Mouse (Mus musculus): Measurements from ENCODE around the gene Rbp7. TPM values are rescaled to one million over a fixed set of nuclear protein-coding genes. Genes with fewer than 3 reads are reported as not detected.

Gene Rbp7
- total RNA-seq, 2 experiments from 2014 or later, result 8.9 to 20.7 TPM

GRCm38 (mm10) chr4:149416417-149416816, 38.4 kb downstream of the Rbp7 start:
- intact Hi-C loops (cut with DNase I; ENCODE audit: low total_unique reads), result no loop called here
- DNase-seq, result no peak

- intact Hi-C loops (cut with DNase I; ENCODE audit: low total_unique reads), result no loop called here
- peak; percentile 16 for DNase-seq
Measured at GRCm38 (mm10) chr4:149415651-149416169, 39.1 kb downstream of the Rbp7 start.

DNA sequence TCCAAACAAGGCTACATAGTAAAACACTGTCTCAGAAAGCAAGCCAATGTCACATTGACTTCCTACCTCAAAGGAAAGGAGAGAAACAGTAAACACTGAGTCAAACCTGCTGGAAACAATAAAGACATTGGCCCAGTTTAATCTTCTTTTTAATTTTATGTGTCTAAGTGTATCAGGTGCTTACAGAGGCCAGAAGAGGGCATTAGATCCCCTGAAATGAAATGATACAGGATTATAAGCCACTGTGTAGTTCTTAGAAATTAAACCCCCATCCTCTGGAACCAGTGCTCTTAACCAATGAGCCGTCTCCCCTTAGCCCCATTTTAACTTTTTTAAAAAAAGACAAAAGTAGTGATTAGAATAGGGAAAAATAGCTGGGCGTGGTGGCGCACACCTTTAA, 40.5 kb downstream of the Rbp7 start:
- no peak for DNase-seq
- intact Hi-C loops (cut with DNase I; ENCODE audit: low total_unique reads), result no loop called here

DNA sequence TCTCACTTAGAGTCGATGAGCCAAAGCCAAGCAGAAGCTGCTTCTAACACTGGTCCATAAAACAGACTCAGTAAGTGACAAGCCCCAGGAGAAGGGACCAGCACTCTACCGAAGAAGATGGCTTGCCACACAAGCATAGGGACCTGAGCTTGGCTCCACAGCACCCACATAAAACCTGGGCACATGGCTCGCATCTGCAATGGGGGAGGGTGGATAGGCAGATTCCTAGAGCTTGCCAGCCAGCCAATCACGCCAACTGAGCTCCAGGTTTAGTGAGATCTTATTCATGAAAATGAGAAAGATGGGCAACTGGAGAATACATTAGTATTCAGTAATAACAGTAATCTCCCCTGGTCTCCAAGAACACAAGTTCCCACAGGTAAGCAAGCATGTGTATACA, 45.0 kb downstream of the Rbp7 start:
- intact Hi-C loops (cut with DNase I; ENCODE audit: low total_unique reads), result no loop called here
- DNase-seq, result no peak

GRCm38 (mm10) chr4:149408331-149408730, 46.4 kb downstream of the Rbp7 start:
- DNase-seq, result no peak
- intact Hi-C loops (cut with DNase I; ENCODE audit: low total_unique reads), result no loop called here

- intact Hi-C loops (cut with DNase I; ENCODE audit: low total_unique reads), result no loop called here
- DNase-seq, result no peak
Measured at GRCm38 (mm10) chr4:149407461-149407860, 47.3 kb downstream of the Rbp7 start.

DNA sequence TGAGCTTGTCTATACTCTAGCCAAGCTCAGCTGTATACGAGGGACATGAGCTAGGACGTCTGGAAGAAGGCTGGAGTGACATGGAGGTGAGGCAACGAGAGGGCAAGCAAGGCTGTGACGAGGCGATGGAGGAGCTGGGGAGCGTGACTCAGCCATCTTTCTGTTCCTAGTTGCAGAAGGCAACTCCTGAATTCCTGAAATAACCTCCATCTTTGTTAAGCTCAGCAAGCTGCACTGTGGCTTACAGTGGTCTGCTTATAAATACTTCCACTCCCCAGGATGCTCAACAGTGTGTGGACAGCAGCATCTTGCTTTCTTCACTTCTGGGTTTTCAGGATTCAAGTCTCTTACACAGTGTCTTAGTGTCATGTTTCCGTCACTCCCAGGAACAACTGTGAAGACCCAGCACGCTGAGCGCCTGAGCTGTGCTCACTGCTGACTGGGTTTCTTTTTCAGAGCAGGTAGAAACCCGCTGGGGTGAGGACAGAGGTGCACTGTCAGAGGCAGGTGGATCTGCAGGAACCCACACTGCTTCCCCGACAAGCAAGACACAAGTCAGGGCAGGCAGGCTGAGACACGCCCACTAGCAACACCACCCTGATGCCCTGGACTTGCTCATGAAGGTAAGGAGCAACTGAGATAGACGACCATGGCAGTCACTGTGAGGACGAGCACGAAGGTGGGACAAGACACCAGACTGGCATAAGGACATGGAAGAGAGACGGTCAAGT, 48.9 kb downstream of the Rbp7 start:
- DNase-seq, result no peak
- intact Hi-C loops (cut with DNase I; ENCODE audit: low total_unique reads), result no loop called here

DNA sequence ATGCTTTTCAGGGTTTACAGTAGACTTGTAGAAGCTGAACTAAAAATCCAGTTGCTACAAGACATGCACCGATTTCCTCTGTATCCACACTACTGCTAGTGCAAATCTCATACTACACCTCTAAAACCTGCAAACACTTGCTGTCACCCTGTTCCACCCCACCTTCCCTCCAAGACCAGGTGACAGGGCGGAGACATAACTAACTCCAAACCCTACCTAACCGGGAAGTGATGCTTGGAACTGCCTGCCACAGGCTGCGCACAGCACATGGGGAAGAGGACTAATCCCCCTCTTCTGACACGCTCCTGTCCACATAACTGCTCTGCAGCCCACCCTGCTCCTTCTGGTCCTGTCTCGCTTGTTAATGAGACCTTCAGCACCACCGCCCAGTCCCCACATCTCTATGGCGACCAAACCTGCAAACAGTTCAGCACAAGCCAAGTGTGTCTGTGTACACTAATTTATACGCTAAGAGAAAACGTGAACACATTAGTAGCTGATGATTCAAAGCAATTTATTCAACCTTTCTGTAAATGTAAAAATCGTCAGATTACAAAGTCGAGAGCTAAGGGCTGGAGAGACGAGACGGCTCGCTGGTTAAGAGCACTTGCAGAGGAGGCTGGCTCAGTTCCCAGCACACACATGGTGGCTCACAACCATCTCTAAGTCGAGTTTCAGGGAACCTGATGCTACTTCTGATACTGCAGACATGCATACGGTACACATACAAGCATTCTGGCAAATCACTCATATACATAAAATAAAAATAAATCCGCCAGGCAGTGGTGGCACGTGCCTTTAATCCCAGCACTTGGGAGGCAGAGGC, 49.9 kb downstream of the Rbp7 start:
- intact Hi-C loops (cut with DNase I; ENCODE audit: low total_unique reads), result no loop called here
- no peak for DNase-seq

DNA sequence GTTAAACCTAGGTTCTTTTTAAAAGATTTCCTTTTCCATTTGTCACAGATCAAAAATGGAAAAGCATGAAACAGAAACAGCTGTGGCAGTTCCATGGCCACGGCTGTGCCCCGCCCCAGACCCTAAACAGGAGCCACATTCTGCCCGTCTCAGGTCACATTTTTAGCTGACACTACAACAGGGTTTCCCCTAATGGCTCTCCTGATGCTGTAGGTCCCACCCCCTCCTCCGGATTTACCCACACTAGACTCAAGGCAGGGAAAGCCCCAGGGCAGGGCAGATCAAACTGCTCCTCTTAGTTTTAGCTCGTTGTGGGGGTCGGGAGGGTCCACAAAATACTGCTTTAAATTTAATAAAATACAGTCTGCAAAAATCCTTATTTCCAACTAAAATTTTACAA, 51.7 kb downstream of the Rbp7 start:
- intact Hi-C loops (cut with DNase I; ENCODE audit: low total_unique reads), result no loop called here
- DNase-seq, result no peak

GRCm38 (mm10) chr4:149401591-149401982, 53.2 kb downstream of the Rbp7 start:
- DNase-seq, result peak; percentile 31
- intact Hi-C loops (cut with DNase I; ENCODE audit: low total_unique reads), result no loop called here

- DNase-seq, result no peak
- intact Hi-C loops (cut with DNase I; ENCODE audit: low total_unique reads), result no loop called here
Measured at GRCm38 (mm10) chr4:149400878-149401590, 53.7 kb downstream of the Rbp7 start.

Other genes starting within 250 kb of the Rbp7 start
- 100 to 1,000 TPM; 221 to 265 TPM for gene Kif1b, start 147.3 kb downstream of the Rbp7 start, total RNA-seq (2021)
- gene Ube4b, start 28.2 kb downstream of the Rbp7 start, total RNA-seq (2021), result 10 to 100 TPM; 34.4 to 36.8 TPM
- gene Tmem274, start 22.4 kb upstream of the Rbp7 start, total RNA-seq (2021), result not detected
- 10 to 100 TPM; 17.6 to 20.2 TPM for gene Nmnat1, start 30.2 kb upstream of the Rbp7 start, total RNA-seq (2021)
- 10 to 100 TPM; 12.0 to 17.9 TPM for gene Lzic, start 30.3 kb upstream of the Rbp7 start, total RNA-seq (2021)
- gene Ctnnbip1, start 63.3 kb upstream of the Rbp7 start, total RNA-seq (2021), result 10 to 100 TPM; 40.4 to 41.3 TPM
- 10 to 100 TPM; 42.0 to 56.1 TPM for gene Clstn1, start 131.5 kb upstream of the Rbp7 start, total RNA-seq (2021)
- 10 to 100 TPM; 10.1 to 12.6 TPM for gene Pik3cd, start 247.6 kb upstream of the Rbp7 start, total RNA-seq (2021)